Mouse (Mus musculus) left cerebral cortex, adult 9 months (tissue): ENCODE results near the gene Maml3.

Experiments
- DNase-seq, 2 experiments: peaks; one replicate each; pipeline ENCODE4 v3.0.0; 2022; ENCODE audit warnings: low spot score in 2 of 2

Maml3 gene

GRCm38 (mm10) chr3:51958751-51959150 lies 146.1 kb downstream of the Maml3 start:
- no peak for DNase-seq

- DNase-seq: no peak
These were observed 150.4 kb downstream of the Maml3 start for GRCm38 (mm10) chr3:51954441-51954840.

DNA sequence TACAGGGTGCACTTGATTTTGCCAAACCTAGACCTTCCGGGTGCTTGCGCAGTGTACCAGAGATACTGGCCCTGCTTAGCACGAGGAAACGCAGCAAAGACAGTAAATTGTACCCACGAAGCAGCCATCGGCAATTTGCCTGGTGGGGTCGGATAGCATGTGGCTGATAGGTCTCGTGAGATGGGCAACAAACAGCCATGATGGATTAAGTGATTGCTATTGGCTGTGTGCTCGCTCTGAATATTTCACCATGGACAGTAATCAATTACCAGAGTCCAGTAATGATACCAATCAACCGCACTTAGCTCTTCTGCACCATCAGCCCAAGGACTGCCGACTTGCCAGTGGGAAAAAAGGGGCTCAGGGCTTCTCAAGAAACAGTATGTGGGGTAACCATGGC lies 150.9 kb downstream of the Maml3 start:
- no peak for DNase-seq

DNA sequence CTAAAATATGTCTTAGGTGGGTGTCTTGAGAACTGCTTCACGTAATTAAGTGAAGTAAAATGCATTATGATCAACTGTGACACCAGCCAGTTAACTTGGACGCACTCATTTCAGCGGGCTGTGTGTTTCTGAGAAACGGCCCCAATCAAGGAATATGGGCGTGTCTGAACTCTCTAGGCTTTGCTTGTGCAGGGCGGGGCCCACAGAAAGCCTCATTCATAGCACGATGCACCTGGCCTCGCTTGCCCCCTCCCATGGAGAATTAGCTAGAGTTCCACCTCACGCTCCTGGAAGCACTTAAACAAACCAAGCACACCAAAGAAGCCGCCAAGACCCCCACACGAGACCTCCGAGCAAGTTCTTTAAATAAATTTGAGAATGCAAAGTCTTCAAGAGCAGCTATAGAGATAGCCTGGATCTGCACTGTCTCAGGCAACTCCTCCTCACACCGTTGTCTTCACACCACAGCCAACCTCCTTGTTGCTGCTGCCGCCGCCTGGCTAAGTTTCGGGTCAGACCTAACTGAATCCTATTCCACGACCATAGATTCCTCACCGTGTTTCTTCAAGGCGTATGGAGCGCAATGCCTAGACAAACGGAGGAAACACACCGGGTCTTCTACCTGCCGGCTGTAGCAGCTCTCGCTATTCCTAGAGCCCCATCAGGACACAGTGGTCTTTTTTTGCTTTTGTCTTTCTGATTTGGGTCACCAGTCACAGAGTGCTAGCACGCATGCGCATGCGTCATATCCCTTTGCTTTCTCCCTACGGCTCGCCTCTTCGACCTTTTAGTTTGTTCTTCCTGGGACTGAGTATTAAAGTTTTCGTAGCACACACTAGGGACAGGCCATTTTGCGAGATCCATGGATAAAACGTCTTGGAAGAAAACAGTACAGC lies 151.9 kb downstream of the Maml3 start:
- DNase-seq: no peak

DNA sequence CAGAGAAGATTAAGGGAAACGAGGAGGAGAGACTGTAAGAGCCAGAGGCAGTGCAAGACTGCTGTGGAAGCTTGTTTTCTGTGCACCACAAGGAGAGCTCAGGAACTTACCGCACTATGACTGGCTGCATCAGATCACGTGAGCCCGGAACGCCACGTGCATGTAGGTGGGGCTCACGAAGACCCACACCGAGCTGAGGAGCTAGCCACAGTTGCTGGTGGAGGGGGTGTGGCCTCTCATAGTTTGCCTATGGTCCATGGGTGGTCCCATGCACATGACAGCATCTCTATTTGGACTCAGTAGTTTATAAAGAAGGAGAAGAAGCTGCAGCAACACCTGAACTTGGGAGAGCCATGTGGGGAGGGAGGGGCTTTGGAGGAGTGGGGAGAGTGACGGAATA lies 152.6 kb downstream of the Maml3 start:
- no peak for DNase-seq

DNA sequence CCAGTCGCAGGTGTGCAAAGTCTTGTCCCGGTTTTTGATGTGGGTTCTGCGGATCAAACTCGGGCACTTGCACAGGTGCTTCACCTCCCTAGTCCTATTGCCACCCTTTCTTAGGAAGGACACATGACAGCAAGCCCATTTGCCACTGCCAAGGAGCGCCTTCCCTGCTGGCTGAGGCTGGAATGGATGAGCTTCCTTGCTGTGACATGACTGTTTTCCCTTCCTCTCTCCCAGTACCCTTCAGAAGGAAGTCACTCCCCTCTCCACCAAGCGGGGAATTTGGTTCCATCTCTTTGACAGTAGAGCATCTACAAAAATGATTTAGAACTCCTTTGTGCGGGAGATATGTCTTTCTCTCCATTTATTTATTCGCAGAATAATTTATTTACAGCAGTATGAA lies 155.2 kb downstream of the Maml3 start:
- DNase-seq: no peak

- no peak for DNase-seq
These were observed 157.7 kb downstream of the Maml3 start for GRCm38 (mm10) chr3:51947168-51947567.

GRCm38 (mm10) chr3:51943642-51944041 lies 161.2 kb downstream of the Maml3 start:
- no peak for DNase-seq

DNA sequence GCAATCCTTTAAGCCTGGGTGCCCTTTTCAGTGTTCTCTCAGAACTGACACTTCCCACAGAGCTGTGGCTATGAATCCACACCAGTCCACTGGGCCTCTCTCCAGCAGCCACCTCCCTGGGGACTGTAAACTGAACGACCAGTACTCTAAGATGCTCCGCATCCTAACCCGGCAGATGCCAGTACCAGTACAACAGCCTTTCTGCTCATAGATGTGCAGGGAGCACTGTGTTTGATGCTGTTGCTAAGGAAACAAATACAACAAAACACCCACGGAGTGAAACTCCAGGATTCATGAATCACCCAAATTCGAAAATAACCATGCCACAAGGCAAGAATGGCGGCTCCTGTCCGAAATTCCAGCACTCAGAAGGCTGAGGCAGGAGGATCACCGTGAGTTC lies 163.1 kb downstream of the Maml3 start:
- DNase-seq: peak; percentile 44 to 70

DNA sequence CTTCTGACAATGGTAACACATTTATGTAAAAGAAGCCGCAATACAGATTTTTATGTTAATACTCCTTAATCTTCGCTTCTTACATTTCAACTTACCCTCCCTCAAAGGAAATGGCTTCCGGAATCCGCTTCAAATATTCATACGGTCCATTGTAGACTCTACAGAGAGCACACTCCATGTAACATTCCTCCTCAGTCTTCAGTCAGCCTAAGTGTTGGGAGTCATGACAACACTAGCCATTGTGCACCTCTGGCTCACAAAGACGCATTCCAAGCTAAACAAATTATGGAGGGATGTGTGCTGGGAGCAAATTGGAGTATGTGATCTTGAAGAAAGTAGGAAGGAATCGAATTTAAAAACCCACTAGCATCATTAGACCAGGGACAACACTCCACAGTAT lies 165.0 kb downstream of the Maml3 start:
- DNase-seq: no peak

GRCm38 (mm10) chr3:51939054-51939453 lies 165.8 kb downstream of the Maml3 start:
- DNase-seq: no peak

- DNase-seq: no peak
These were observed 167.7 kb downstream of the Maml3 start for GRCm38 (mm10) chr3:51937176-51937575.

DNA sequence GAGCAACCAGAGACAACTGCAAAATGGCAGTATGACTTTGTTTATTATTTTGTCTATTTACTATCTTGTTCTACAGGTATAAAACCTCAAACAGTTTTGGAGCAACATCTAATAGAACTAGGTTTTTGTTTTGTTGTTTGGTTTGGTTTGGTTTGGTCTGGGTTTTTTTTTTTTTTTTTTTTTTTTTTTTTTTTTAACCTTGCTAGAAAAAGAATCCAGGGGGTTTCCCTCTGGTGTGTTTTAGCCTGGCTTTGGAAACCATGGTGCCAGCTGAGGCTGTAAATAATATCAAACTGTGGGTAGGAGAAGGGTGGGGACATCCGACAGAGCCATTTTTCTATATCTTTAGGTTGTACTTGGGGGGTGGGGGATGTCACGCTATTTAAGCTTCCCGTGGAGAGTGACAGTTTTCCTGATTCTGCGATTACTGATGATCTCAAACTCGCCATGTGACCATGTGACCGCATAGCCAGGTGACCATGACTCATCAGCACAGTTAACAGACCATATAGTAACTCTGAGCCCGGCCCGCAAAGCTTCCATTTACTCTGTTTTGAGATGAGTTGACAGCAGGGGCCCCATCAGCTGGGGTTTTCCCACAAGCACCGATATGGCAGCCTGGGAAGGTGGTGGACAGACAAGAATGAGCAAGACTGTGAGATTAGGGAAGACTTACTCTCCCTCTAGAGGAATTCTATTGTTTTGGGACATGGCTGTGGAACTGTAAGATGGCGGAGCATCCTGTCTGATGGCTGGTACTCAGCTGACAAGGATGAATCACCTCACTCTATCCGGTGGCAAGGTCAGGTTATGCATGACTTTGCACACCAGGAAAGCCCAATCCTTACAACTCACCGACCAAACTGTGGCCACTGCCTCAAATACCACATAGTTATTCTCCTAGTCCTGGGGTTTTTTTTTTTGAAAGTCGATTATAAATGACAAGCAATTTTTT lies 170.1 kb downstream of the Maml3 start:
- no peak for DNase-seq

GRCm38 (mm10) chr3:51928188-51928587 lies 176.7 kb downstream of the Maml3 start:
- no peak for DNase-seq

- DNase-seq: no peak
These were observed 177.3 kb downstream of the Maml3 start for GRCm38 (mm10) chr3:51927591-51927990.

DNA sequence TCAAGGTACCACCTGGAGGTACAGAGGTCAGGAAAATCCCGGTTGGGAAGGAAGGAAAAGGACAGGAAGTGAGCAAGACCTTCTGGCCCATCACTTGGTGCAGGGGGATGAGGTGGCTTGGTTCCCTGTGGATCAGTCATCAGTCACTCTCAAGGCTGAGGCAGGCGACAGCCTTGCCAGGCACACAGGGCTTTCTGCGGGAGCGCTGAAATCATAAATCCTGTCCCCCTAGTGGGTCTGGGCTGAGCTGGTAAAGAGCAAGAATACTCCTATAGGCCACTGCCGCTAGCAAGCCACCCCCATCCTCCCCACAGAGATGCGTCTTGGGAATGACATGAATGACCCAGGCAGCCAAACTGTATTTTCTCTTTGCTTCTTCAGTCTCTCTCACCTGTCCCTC lies 177.8 kb downstream of the Maml3 start:
- no peak for DNase-seq

GRCm38 (mm10) chr3:51925758-51926157 lies 179.1 kb downstream of the Maml3 start:
- DNase-seq: no peak

- DNase-seq: no peak
These were observed 180.2 kb downstream of the Maml3 start for GRCm38 (mm10) chr3:51924636-51925035.

- no peak for DNase-seq
These were observed 181.1 kb downstream of the Maml3 start for GRCm38 (mm10) chr3:51923800-51924199.

DNA sequence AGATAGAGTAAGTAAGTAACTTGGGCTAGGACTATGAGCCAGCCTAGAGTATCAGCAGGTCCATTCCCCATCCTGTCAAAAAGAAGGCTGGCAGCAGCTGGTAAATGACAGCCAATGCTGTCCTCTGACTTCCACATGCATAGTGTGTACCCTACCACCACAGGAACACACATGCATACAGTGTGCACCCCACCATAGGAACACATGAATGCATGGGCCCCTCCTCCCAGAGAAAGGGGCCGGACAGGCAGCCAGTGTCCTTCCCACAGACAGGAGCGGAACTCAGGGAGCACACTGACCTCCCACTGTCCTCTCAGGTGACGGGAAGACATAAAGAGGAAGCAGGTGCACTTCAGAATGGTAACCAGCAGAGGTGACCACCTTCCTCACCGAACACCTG lies 188.0 kb downstream of the Maml3 start:
- DNase-seq: no peak

- DNase-seq: peak; percentile 82 to 88
These were observed 188.6 kb downstream of the Maml3 start for GRCm38 (mm10) chr3:51916060-51916870.

GRCm38 (mm10) chr3:51915415-51915814 lies 189.5 kb downstream of the Maml3 start:
- no peak for DNase-seq
